Mouse (Mus musculus) lung, adult 2 months (tissue): Measurements from ENCODE around the gene Pdhx. TPM values are rescaled to one million over a fixed set of nuclear protein-coding genes. Genes with fewer than 3 reads are reported as not detected.

Experiments
- DNase-seq: peaks from one replicate; pipeline ENCODE4 v3.0.0; 2022
- H3K4me1 ChIP-seq: fragments of 200-500 bp; 2 replicates; pipeline ENCODE4 v1.6.1; 2011; ENCODE audit warnings: low read length; ENCODE audit not compliant: control insufficient read depth, insufficient read depth
- H3K4me3 ChIP-seq: fragments of 200-500 bp; replicated peaks from 2 replicates; pipeline ENCODE3; 2011; ENCODE audit warnings: low read depth, mild to moderate bottlenecking, control low read depth, low read length; ENCODE audit errors: extremely low read depth
- CTCF ChIP-seq: fragments of 200-500 bp; IDR thresholded peaks from 2 replicates; pipeline ENCODE4 v1.5.1; 2011; ENCODE audit warnings: mild to moderate bottlenecking, low read length, control low read depth; ENCODE audit not compliant: insufficient read depth
- POLR2A ChIP-seq: fragments of 200-500 bp; IDR thresholded peaks from 2 replicates; pipeline ENCODE4 v1.6.1; 2011; ENCODE audit warnings: low read depth, mild to moderate bottlenecking, control low read depth, low read length, borderline replicate concordance; ENCODE audit errors: extremely low read depth
- WGBS: fragments of 180-500 bp; shearing (Covaris S2); methylation state at CpG from one replicate; pipeline ENCODE4 v1.1.7; 2018; 5-methylcytosine and 5-hydroxymethylcytosine counted together
- polyA plus RNA-seq: library from polyadenylated mRNA; depleted of rRNA; stranded (reverse); fragments of >200 nt; gene quantifications from 2 replicates; pipeline ENCODE4 v1.2.3, GENCODE M21; 2012

The Pdhx gene
- polyA plus RNA-seq, 1 experiment, result 16.0 TPM

DNA sequence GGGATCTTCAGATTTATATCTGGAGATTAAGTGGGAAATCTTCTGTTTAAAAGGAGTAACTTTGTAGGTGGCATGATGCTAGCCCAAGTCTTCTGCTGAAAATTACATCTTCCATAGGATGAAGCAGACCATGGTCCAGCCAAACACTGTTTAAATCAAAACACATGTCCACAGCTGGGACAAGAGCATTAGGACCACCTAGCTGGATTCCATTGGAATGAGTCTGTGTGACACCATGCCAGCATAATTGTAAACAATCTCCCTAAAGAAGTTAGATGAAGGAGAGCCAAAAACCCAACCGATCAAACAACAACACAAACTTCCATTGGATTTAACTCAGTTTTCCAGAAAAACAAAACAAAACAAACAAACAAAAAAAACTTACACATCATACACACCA lies 75.4 kb downstream of the Pdhx start:
- DNase-seq, result no peak
- TF ChIP-seq CTCF (no peak), POLR2A (no peak)
- WGBS, result 54% methylated on average over 1 of the region's 1 CpGs
- Histone ChIP-seq H3K4me3 (no peak overlapping the region), H3K4me1 (no peaks in the 10 kb centered on the region; the same call in 1 of the 2 replicates)

DNA sequence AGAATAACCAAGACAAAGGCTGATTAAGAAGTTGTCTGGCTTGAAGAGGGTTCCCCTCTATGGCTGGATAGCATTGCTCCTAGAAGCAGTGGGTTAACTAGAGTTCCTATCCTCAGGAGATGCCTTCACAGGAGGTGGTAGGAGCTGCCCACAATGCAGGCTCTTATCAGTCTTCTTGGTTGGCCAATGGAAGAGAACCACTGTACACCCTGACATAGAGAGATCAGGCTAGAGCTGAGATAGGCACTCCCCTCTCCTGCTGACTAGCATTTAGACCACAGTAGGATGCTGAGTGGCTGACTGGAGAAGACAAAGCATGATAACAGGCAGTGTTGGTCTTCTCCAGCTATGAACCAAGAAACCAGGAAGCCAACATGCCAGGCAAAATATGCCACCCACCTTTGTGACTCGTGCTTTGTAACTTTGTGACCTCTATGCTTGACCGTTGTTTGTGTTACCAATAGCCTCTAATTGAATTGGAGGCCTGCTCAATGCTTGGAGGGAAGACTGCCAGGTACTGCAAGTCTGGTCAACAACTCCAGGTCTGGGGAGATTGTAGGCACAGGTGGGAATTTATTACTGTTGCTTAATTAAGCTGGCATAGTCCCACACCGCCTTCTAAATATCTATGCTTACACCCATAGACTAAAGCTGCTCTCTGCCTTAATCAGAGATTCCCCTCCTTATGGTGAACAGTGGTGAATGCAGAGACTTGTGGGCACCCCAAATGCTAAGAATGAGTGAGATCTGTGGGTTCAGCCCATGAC lies 79.3 kb downstream of the Pdhx start:
- no peak for TF ChIP-seq CTCF
- no peak for TF ChIP-seq POLR2A
- Histone ChIP-seq H3K4me1 (no peaks in the 10 kb centered on the region; the same call in 1 of the 2 replicates), H3K4me3 (no peak overlapping the region)
- WGBS, result 90% methylated on average over 3 of the region's 3 CpGs
- DNase-seq, result no peak

DNA sequence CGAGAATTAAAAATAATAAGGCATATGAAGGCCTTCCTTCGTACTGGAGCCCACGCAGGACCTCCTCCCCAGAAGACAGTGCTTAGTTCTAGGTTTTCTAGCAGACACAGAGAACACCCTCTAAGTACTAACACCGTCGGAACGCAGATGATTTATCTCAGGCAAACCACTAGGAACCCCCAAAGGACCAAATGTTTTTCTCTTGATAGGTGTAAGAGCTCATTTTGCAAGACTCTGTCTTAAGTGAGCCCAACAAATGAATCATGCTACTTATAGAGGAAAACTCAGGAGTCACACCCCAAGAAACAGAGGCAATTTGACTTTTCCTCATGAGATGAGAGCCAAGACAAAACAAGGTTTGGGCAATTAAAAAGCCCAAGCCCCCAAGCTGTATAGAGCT lies 80.9 kb downstream of the Pdhx start:
- Histone ChIP-seq H3K4me3 (no peak overlapping the region), H3K4me1 (no peaks in the 10 kb centered on the region)
- no peak for DNase-seq
- 78% methylated on average over 6 of the region's 6 CpGs for WGBS
- TF ChIP-seq CTCF, result no peak
- no peak for TF ChIP-seq POLR2A

DNA sequence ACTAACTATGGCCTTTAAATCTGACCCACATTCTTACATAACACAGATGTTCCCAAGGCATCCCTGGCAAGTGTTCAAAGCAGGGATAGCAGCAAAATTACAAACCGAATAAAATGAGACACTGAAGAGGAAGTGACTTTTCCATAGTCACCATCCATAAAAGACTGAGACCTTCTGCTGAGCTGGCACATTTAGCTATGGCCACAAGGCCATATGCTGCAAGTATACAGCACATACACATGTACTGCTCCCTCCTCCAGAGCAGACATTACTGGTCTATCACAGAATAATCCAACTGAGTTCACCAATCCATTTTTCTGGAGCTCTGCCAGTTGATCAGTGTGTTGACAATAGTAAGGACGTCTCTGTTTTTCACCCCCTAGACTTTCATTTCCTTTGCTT lies 83.0 kb downstream of the Pdhx start:
- DNase-seq, result no peak
- TF ChIP-seq CTCF (no peak), POLR2A (no peak)
- no peak overlapping the region for H3K4me3 ChIP-seq
- WGBS, result 20% methylated on average over 2 of the region's 2 CpGs
- H3K4me1 ChIP-seq, result no peaks in the 10 kb centered on the region

DNA sequence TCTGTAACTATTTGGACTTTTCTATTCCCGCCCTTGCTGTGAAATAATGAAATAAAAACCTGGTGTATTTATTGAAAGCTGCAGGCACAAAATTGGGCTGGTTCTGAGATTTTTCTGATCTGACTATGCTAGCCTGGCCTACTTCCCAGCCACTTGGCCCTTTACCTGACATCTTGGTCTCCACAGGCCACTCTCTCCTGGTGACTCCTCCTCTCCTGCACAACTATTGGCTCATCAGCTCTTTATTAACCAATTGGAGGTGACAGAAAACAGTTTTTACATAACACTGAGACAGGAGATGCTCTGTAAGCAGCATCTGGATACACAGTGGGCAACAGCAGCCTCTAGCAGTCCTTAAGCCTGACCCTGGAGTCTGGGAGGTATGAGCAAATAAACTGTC lies 83.9 kb downstream of the Pdhx start:
- Histone ChIP-seq H3K4me1 (no peaks in the 10 kb centered on the region), H3K4me3 (no peak overlapping the region)
- TF ChIP-seq CTCF (no peak), POLR2A (no peak)
- no peak for DNase-seq
- 95% methylated on average over 1 of the region's 1 CpGs for WGBS

DNA sequence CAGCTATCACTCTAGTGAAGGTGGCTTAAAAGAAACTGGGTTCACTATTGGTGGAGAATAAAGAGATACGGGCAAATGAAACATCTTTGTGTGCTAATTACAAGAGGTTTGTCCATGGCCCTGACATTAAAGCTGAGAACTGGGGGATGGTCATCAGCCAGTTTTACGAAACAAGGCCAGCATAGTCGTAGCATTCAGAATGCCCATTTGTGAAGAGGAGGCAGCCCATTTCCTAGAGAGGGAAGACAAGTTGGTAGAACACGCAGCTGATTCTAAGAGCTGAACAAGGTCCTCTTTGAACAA lies 85.7 kb downstream of the Pdhx start:
- Histone ChIP-seq H3K4me3 (no peak overlapping the region), H3K4me1 (no peaks in the 10 kb centered on the region)
- 86% methylated on average over 4 of the region's 4 CpGs for WGBS
- no peak for TF ChIP-seq CTCF
- no peak for TF ChIP-seq POLR2A
- DNase-seq, result no peak

DNA sequence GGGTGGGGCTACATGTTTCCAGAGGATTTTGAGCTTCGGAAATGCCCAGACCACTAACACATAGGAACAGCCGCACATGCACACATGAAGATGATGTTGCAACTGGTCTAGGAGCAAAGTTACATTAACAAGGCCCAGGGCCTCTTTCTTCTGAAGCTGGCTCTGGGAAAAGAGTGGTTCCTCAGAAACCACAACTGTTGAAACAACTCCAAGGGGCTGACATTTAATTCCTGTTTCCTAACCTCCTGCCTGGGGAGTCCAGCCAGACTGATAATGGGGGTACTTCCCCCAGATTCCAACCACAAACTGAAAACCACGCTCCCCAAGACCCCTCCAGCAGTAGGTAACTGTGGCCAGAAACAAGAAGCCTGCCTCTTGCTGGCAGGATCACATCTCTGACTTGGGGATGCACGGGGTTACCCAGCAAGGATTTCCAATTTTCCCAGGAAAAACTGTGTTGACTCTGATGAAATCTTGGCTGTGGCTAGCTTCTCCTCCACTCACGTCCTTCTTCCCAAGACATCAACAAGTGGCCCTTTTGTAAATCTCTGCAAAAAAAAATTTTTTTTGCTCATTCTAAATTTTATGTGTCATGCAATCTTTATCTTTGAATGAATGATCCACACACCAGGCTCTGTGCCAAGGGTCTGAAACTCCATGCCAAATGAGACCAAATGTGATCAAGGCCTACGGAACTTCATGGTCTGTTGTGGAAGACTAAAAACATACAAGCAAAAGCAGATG lies 86.2 kb downstream of the Pdhx start:
- no peaks in the 10 kb centered on the region for H3K4me1 ChIP-seq
- 60% methylated on average over 6 of the region's 6 CpGs for WGBS
- no peak overlapping the region for H3K4me3 ChIP-seq
- no peak for TF ChIP-seq POLR2A
- no peak for TF ChIP-seq CTCF
- no peak for DNase-seq

DNA sequence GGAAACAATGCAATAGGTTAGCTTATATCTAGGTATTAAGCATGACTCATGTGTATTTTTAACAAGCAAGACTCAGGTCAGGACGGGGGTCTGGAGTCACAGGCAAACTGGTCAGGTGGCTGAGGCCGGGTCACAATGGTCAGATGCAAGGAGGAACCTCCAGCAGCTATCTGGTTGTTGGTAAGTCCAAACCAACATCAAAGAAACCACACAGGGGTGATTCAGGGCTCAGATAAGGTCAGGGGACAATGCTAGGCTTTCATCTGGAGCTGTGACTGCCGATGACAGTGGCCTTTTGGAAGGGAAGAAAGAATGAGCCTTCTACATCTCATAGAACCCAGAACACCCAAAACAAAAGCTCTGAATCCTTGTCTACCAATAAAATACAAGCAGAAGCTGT lies 86.9 kb downstream of the Pdhx start:
- no peak for TF ChIP-seq CTCF
- no peak for TF ChIP-seq POLR2A
- 63% methylated on average over 3 of the region's 3 CpGs for WGBS
- no peaks in the 10 kb centered on the region for H3K4me1 ChIP-seq
- no peak overlapping the region for H3K4me3 ChIP-seq
- no peak for DNase-seq

DNA sequence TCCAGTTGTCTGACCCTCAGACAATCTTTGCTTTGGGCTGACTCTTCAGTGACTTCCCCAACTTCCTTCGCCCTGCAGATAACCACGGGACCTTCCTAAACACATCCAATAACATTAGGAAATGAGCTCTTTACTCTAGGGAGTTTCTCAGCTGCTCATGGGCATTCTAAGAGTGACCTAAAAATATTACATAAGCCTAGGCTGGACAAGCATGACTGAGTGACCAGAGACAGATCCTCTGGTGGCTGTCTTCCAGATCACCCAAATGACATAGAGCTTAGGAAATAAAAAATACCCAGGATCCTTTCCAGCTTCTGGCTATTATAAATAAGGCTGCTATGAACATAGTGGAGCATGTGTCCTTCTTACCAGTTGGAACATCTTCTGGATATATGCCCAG lies 90.5 kb downstream of the Pdhx start:
- Histone ChIP-seq H3K4me3 (no peak overlapping the region), H3K4me1 (no peaks in the 10 kb centered on the region)
- WGBS, result 47% methylated on average over 2 of the region's 2 CpGs
- no peak for DNase-seq
- no peak for TF ChIP-seq CTCF
